Mouse (Mus musculus): ENCODE measurements at regions not wholly inside any gene's neighbourhood (a gene's known extent, or its start where the extent isn't known, plus 50 kb on each side); places are given as distances from the start of the nearest gene placed in this dataset.

DNA sequence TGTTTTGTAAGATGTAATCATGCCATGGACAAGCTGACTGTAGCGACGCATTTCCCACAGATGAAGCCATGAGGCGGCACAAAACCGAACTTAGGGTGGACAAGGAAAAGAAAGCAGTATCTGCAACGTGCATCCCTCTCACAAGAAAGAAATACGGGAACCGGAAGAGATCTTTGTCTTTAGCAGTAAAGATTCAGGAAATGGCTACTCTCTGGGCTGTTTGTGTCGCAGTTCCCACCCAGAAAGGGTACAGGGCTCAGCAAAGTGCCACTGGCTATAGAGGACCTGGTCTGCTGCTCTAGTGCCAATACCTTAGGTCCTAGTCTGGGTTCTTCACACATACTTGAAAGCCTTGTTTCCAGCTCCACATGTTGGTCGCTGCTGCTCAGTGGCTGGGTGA is 131.1 kb upstream of the Mki67 start:
- no peaks in the 10 kb centered on the region for H3K27me3 ChIP-seq (ENCODE audit: control insufficient read depth, insufficient read depth, low read length)
- TF ChIP-seq CTCF (IDR thresholded peaks at IDR 0.05; ENCODE audit: low read depth, low read length) (no peak), POLR2A (IDR thresholded peaks at IDR 0.05; ENCODE audit: extremely low read depth, insufficient read depth, low read length) (no peak)
- 64% methylated on average over 9 of the region's 9 CpGs for WGBS
- no peak overlapping the region for H3K4me3 ChIP-seq (ENCODE audit: insufficient read depth, low read depth, low read length)
- no peak for DNase-seq (ENCODE audit: extremely low read depth, low read depth, low spot score)
- H3K79me2 ChIP-seq (ENCODE audit: control insufficient read depth, insufficient read depth, low read length): no peaks in the 10 kb centered on the region
- no peaks in the 10 kb centered on the region for H3K36me3 ChIP-seq (ENCODE audit: control insufficient read depth, insufficient read depth, low read length)
- no peak overlapping the region for H3K9ac ChIP-seq (ENCODE audit: low read depth, low read length)
- H3K27ac ChIP-seq (replicated peaks; ENCODE audit: insufficient read depth, low read depth, low read length): no peak overlapping the region
- H3K4me1 ChIP-seq (ENCODE audit: control insufficient read depth, insufficient read depth, low read length): no peaks in the 10 kb centered on the region

DNA sequence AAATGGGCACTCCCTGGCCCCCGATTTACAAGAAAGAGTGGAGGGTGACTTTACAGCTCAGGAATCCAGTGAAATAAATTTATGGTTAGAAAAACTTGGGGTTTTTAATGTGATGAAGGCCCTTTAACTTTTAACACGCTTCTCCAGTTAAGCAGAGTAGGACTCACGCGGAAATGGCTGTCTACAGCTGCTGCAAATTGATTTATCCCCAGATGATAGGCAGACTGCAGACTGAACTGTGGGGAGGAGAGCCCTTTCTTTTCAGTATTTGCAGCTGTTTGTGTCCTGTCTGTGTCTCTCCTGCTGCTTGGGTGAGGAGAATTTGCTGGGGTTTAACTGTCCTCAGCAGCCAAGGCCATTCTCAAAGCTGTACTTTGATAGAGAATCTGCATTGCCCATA is 132.0 kb upstream of the Mki67 start:
- no peaks in the 10 kb centered on the region; the same call in 1 of the 2 replicates for H3K27me3 ChIP-seq (ENCODE audit: control insufficient read depth, insufficient read depth, low read length)
- no peak overlapping the region for H3K4me3 ChIP-seq (ENCODE audit: insufficient read depth, low read depth, low read length)
- H3K27ac ChIP-seq (replicated peaks; ENCODE audit: insufficient read depth, low read depth, low read length): no peak overlapping the region
- H3K9ac ChIP-seq (ENCODE audit: low read depth, low read length): no peak overlapping the region
- TF ChIP-seq POLR2A (IDR thresholded peaks at IDR 0.05; ENCODE audit: extremely low read depth, insufficient read depth, low read length): no peak
- TF ChIP-seq CTCF (IDR thresholded peaks at IDR 0.05; ENCODE audit: low read depth, low read length): no peak
- H3K36me3 ChIP-seq (ENCODE audit: control insufficient read depth, insufficient read depth, low read length): no peaks in the 10 kb centered on the region
- no peaks in the 10 kb centered on the region for H3K79me2 ChIP-seq (ENCODE audit: control insufficient read depth, insufficient read depth, low read length)
- DNase-seq (ENCODE audit: extremely low read depth, low read depth, low spot score): no peak
- H3K4me1 ChIP-seq (ENCODE audit: control insufficient read depth, insufficient read depth, low read length): no peaks in the 10 kb centered on the region
- WGBS: 75% methylated on average over 4 of the region's 4 CpGs

DNA sequence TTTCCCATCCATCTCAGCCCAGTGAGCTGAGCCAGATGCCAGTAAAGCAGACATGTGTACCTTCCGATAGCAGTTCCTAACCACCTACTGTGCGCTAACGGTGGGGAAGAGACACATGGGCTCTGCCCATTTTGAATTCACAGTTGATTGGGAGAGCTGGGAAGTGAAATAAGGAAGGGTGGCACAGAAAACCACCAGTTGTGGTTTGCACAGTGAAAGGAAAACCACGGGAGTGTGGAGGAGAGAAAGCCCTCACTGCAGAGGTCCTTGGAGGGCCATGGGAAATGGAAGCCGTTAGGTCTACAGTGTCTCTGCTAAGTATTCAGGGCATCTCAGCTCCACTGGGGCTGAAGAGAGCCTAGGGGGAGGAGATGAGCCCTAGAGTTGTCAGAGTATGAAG is 132.7 kb upstream of the Mki67 start:
- H3K27me3 ChIP-seq (ENCODE audit: control insufficient read depth, insufficient read depth, low read length): peaks cover 4% of the 10 kb centered on the region; the same call in 1 of the 2 replicates
- TF ChIP-seq POLR2A (IDR thresholded peaks at IDR 0.05; ENCODE audit: extremely low read depth, insufficient read depth, low read length) (no peak), CTCF (IDR thresholded peaks at IDR 0.05; ENCODE audit: low read depth, low read length) (no peak)
- H3K4me3 ChIP-seq (ENCODE audit: insufficient read depth, low read depth, low read length): no peak overlapping the region
- no peaks in the 10 kb centered on the region for H3K36me3 ChIP-seq (ENCODE audit: control insufficient read depth, insufficient read depth, low read length)
- H3K79me2 ChIP-seq (ENCODE audit: control insufficient read depth, insufficient read depth, low read length): no peaks in the 10 kb centered on the region
- H3K9ac ChIP-seq (ENCODE audit: low read depth, low read length): no peak overlapping the region
- H3K4me1 ChIP-seq (ENCODE audit: control insufficient read depth, insufficient read depth, low read length): no peaks in the 10 kb centered on the region
- H3K27ac ChIP-seq (replicated peaks; ENCODE audit: insufficient read depth, low read depth, low read length): no peak overlapping the region
- DNase-seq (ENCODE audit: extremely low read depth, low read depth, low spot score): no peak
- WGBS: 68% methylated on average over 5 of the region's 5 CpGs

DNA sequence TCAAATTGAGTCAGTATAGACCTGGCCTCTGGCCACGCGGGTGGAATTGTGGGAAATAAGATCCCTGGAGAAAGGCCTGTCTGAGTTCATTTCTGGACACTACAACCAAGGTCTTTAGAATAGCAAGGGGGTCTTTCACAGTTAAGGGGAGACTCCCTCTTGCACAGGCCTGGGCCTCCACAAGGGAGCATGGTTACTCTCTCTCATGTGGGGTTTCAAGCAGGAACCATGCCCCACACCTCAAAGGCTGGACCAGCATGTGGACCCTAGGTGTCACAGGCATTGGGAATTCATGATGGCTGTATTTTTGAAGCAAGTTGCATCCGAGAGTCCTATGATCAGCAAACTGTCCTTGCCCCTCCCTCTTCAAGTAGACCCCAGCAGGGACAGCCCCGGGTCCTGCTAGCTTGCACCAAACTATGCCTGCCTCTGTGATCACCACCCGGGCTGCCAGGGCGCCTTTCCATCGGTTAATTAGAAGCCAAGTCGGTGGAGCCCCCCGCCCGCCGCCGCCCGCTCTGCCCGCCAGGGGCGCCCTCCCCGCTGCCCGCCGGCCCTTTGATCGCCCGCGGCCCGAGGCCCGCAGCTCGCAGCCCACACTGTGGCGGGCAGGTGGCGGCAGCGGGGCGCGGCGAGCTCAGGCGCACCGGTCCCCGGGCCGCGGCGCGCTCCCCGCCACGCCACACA is 137.1 kb upstream of the Mki67 start:
- H3K79me2 ChIP-seq (ENCODE audit: control insufficient read depth, insufficient read depth, low read length): no peaks in the 10 kb centered on the region
- WGBS: 9% methylated on average over 38 of the region's 39 CpGs
- no peak for TF ChIP-seq CTCF (IDR thresholded peaks at IDR 0.05; ENCODE audit: low read depth, low read length)
- no peak for TF ChIP-seq POLR2A (IDR thresholded peaks at IDR 0.05; ENCODE audit: extremely low read depth, insufficient read depth, low read length)
- no peak overlapping the region for H3K27ac ChIP-seq (replicated peaks; ENCODE audit: insufficient read depth, low read depth, low read length)
- DNase-seq (ENCODE audit: extremely low read depth, low read depth, low spot score): no peak
- H3K4me3 ChIP-seq (ENCODE audit: insufficient read depth, low read depth, low read length): no peak overlapping the region
- no peak overlapping the region for H3K9ac ChIP-seq (ENCODE audit: low read depth, low read length)
- H3K4me1 ChIP-seq (ENCODE audit: control insufficient read depth, insufficient read depth, low read length): no peaks in the 10 kb centered on the region
- peaks cover 4% of the 10 kb centered on the region; the same call in 1 of the 2 replicates for H3K27me3 ChIP-seq (ENCODE audit: control insufficient read depth, insufficient read depth, low read length)
- H3K36me3 ChIP-seq (ENCODE audit: control insufficient read depth, insufficient read depth, low read length): no peaks in the 10 kb centered on the region

DNA sequence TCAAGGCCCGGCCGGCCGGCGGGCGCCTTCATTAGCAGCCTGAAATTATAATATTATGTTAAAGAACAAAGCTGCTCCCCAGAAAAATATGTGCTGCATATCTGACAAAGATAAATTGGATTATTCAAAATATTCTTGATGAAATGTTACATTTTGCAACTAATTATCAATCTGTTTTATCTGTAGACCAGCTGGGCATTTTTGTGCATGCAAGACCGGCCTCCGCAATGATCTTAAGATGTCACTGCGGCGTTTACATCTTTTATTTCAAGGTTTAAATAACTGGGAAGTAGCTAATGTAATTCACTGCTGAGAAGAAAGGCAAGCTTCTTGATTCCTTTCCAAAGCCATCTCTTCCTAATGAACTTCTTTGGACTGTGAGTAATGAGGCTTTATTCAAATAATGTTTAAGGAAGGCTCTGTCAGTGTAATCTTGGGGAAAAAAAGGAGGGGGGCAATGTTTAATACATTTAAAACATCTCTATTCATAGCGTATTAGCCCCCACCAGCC is 137.7 kb upstream of the Mki67 start:
- Histone ChIP-seq H3K4me1 (ENCODE audit: control insufficient read depth, insufficient read depth, low read length) (no peaks in the 10 kb centered on the region), H3K27me3 (ENCODE audit: control insufficient read depth, insufficient read depth, low read length) (peaks cover 4% of the 10 kb centered on the region; the same call in 1 of the 2 replicates), H3K4me3 (ENCODE audit: insufficient read depth, low read depth, low read length) (no peak overlapping the region), H3K9ac (ENCODE audit: low read depth, low read length) (no peak overlapping the region), H3K79me2 (ENCODE audit: control insufficient read depth, insufficient read depth, low read length) (no peaks in the 10 kb centered on the region), H3K27ac (replicated peaks; ENCODE audit: insufficient read depth, low read depth, low read length) (no peak overlapping the region), H3K36me3 (ENCODE audit: control insufficient read depth, insufficient read depth, low read length) (no peaks in the 10 kb centered on the region)
- WGBS: 31% methylated on average over 10 of the region's 10 CpGs
- TF ChIP-seq POLR2A (IDR thresholded peaks at IDR 0.05; ENCODE audit: extremely low read depth, insufficient read depth, low read length) (no peak), CTCF (IDR thresholded peaks at IDR 0.05; ENCODE audit: low read depth, low read length) (no peak)
- no peak for DNase-seq (ENCODE audit: extremely low read depth, low read depth, low spot score)

DNA sequence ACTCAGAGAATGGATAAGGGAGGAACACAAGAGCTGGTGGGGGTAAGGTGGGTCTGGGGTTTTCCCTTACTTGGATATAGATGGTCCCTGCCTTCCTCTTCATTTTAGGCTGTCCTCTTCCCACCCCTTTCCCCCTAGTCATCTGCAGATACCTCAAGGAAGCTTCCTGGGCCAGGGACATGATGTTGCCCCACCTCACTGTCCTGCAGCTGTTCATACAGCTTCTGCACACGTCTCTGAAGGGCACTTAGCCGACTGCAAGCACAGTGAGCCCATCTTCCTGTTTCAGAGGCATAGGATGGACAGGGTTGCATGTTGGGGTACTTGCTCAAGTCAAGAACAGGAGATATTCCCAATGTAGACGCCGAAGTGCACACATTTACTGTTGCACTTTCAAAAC is 144.1 kb upstream of the Mki67 start:
- Histone ChIP-seq H3K27me3 (ENCODE audit: control insufficient read depth, insufficient read depth, low read length) (no peaks in the 10 kb centered on the region), H3K9ac (ENCODE audit: low read depth, low read length) (no peak overlapping the region), H3K27ac (replicated peaks; ENCODE audit: insufficient read depth, low read depth, low read length) (no peak overlapping the region), H3K4me3 (ENCODE audit: insufficient read depth, low read depth, low read length) (no peak overlapping the region), H3K4me1 (ENCODE audit: control insufficient read depth, insufficient read depth, low read length) (no peaks in the 10 kb centered on the region), H3K36me3 (ENCODE audit: control insufficient read depth, insufficient read depth, low read length) (no peaks in the 10 kb centered on the region), H3K79me2 (ENCODE audit: control insufficient read depth, insufficient read depth, low read length) (no peaks in the 10 kb centered on the region)
- WGBS: 59% methylated on average over 4 of the region's 4 CpGs
- no peak for TF ChIP-seq POLR2A (IDR thresholded peaks at IDR 0.05; ENCODE audit: extremely low read depth, insufficient read depth, low read length)
- TF ChIP-seq CTCF (IDR thresholded peaks at IDR 0.05; ENCODE audit: low read depth, low read length): no peak
- DNase-seq (ENCODE audit: extremely low read depth, low read depth, low spot score): no peak
